In genomic region chr17:34569919-34570318, GRCm38 (mm10) we compare ENCODE assay signal across 16 mouse cellular contexts.
"Had no signal": no experiment of that assay in that cellular context is flagged by ENCODE, and none has a peak within 500 bp of the region (broad histone marks: within the 10 kb centered on the region; RNA-seq: fewer than 3 reads in every experiment).

No protein-coding gene starts in this region.

- H3K27me3 ChIP-seq: neural tube, embryonic 13.5 days; neural tube, embryonic 15.5 days; stomach, embryonic 15.5 days had no signal

- H3K9ac ChIP-seq: neural tube, embryonic 13.5 days; neural tube, embryonic 15.5 days; stomach, embryonic 15.5 days had no signal

- H3K4me2 ChIP-seq: neural tube, embryonic 13.5 days; neural tube, embryonic 15.5 days; stomach, embryonic 15.5 days had no signal

- H3K4me1 ChIP-seq: neural tube, embryonic 13.5 days; neural tube, embryonic 15.5 days; stomach, embryonic 15.5 days had no signal

- H3K27ac ChIP-seq: neural tube, embryonic 13.5 days; neural tube, embryonic 15.5 days; stomach, embryonic 15.5 days; stomach, postnatal 0 days had no signal

- DNase-seq: retina, postnatal 1 day; right cerebral cortex, adult 18-20 months; right cerebral cortex, postnatal 14 days; right cerebral cortex, postnatal 25 days; right cerebral cortex, postnatal 4 days; spleen, adult 18-20 months; thymus, adult 18-20 months; thymus, adult 2 months; thymus, postnatal 14 days; thymus, postnatal 25 days; thymus, postnatal 36 days; thymus, postnatal 4 days had no signal

- H3K9me3 ChIP-seq: neural tube, embryonic 13.5 days; neural tube, embryonic 15.5 days; stomach, embryonic 15.5 days had no signal

- H3K36me3 ChIP-seq: neural tube, embryonic 13.5 days; neural tube, embryonic 15.5 days; stomach, embryonic 15.5 days had no signal

- H3K4me3 ChIP-seq: neural tube, embryonic 13.5 days; neural tube, embryonic 15.5 days; stomach, embryonic 15.5 days had no signal
